Mouse (Mus musculus) MEL (cell line): ENCODE results near the gene Srsf1. TPM values are rescaled to one million over a fixed set of nuclear protein-coding genes. Genes with fewer than 3 reads are reported as not detected.

Experiments used
- DNase-seq: peaks from one replicate; pipeline ENCODE4 v3.0.0; 2011; ENCODE audit warnings: low read depth, low spot score
- H3K27ac ChIP-seq: 2 replicates; pipeline ENCODE4 v1.5.1; 2012; ENCODE audit warnings: low read depth, mild to moderate bottlenecking, control low read depth, low read length, moderate library complexity; ENCODE audit not compliant: control insufficient read depth
- H3K27me3 ChIP-seq, 2 experiments: fragments of 150-350 bp in 1 of 2; sonication (generic) in 1 of 2; 2 replicates each; pipeline ENCODE4 v1.6.1; 2012; ENCODE audit warnings: low read length in 2 of 2, mild to moderate bottlenecking in 2 of 2, improper control_type of control experiment in 1 of 2, moderate library complexity in 1 of 2; ENCODE audit not compliant: insufficient read depth in 2 of 2, control insufficient read depth in 1 of 2
- H3K36me3 ChIP-seq, 2 experiments: 2 replicates each; pipeline ENCODE4 v1.6.1; 2012 to 2014; ENCODE audit warnings: low read length in 2 of 2, improper control_type of control experiment in 1 of 2, inconsistent platforms in 1 of 2, mild to moderate bottlenecking in 1 of 2; ENCODE audit not compliant: insufficient read depth in 2 of 2, control insufficient read depth in 1 of 2
- H3K4me1 ChIP-seq, 2 experiments: fragments of 150-350 bp in 1 of 2; sonication (generic) in 1 of 2; 2 replicates each; pipeline ENCODE4 v1.6.1; 2012; ENCODE audit warnings: low read length in 2 of 2, improper control_type of control experiment in 1 of 2, mild to moderate bottlenecking in 1 of 2; ENCODE audit not compliant: insufficient read depth in 2 of 2, control insufficient read depth in 1 of 2
- H3K4me3 ChIP-seq, 2 experiments: fragments of 150-350 bp in 1 of 2; sonication (generic) in 1 of 2; 2 replicates each; pipeline ENCODE4 v1.5.1; 2012; ENCODE audit warnings: low read depth in 2 of 2, low read length in 2 of 2, mild to moderate bottlenecking in 2 of 2, moderate library complexity in 2 of 2, control low read depth in 1 of 2, improper control_type of control experiment in 1 of 2; ENCODE audit not compliant: control insufficient read depth in 1 of 2, insufficient read depth in 1 of 2
- H3K79me2 ChIP-seq: 2 replicates; pipeline ENCODE4 v1.6.1; 2012; ENCODE audit warnings: mild to moderate bottlenecking, low read length, moderate library complexity; ENCODE audit not compliant: control insufficient read depth, poor library complexity, insufficient read depth
- H3K9ac ChIP-seq: 2 replicates; pipeline ENCODE4 v1.6.1; 2012; ENCODE audit warnings: low read depth, mild to moderate bottlenecking, control low read depth, low read length, moderate library complexity; ENCODE audit not compliant: control insufficient read depth, poor library complexity, severe bottlenecking
- H3K9me3 ChIP-seq: fragments of 150-350 bp; sonication (generic); replicated peaks from 2 replicates; pipeline ENCODE4 v1.6.1; 2012; ENCODE audit warnings: mild to moderate bottlenecking, low read length, improper control_type of control experiment, moderate library complexity; ENCODE audit not compliant: insufficient read depth
- CHD1 ChIP-seq: IDR thresholded peaks from 2 replicates; pipeline ENCODE4 v1.6.1; 2012; ENCODE audit warnings: low read depth, mild to moderate bottlenecking, inconsistent platforms, low read length, improper control_type of control experiment
- E2F4 ChIP-seq: IDR thresholded peaks from 2 replicates; pipeline ENCODE4 v1.6.1; 2011; ENCODE audit warnings: low read depth, low read length, improper control_type of control experiment, borderline replicate concordance
- EP300 ChIP-seq, 2 experiments: IDR thresholded peaks; 2 replicates each; pipeline ENCODE4 v1.6.1; 2011; ENCODE audit warnings: improper control_type of control experiment in 2 of 2, low read length in 2 of 2, low read depth in 1 of 2, mild to moderate bottlenecking in 1 of 2
- ETS1 ChIP-seq: IDR thresholded peaks from 2 replicates; pipeline ENCODE4 v1.6.1; 2012; ENCODE audit warnings: low read depth, mild to moderate bottlenecking, inconsistent platforms, low read length, improper control_type of control experiment, moderate library complexity
- GABPA ChIP-seq: IDR thresholded peaks from 2 replicates; pipeline ENCODE4 v1.6.1; 2012; ENCODE audit warnings: low read depth, mild to moderate bottlenecking, inconsistent platforms, low read length, improper control_type of control experiment, moderate library complexity
- HCFC1 ChIP-seq: IDR thresholded peaks from 2 replicates; pipeline ENCODE4 v1.6.1; 2012; ENCODE audit warnings: low read depth, mild to moderate bottlenecking, inconsistent platforms, low read length, improper control_type of control experiment, moderate library complexity
- JUND ChIP-seq: IDR thresholded peaks from 2 replicates; pipeline ENCODE4 v1.6.1; 2011; ENCODE audit warnings: low read depth, mild to moderate bottlenecking, improper control_type of control experiment, low read length
- MAX ChIP-seq: IDR thresholded peaks from 2 replicates; pipeline ENCODE4 v1.6.1; 2011; ENCODE audit warnings: low read length, improper control_type of control experiment
- MXI1 ChIP-seq: IDR thresholded peaks from 2 replicates; pipeline ENCODE4 v1.6.1; 2011; ENCODE audit warnings: mild to moderate bottlenecking, low read depth, low read length, improper control_type of control experiment
- MYB ChIP-seq: IDR thresholded peaks from 2 replicates; pipeline ENCODE4 v1.6.1; 2011; ENCODE audit warnings: mild to moderate bottlenecking, low read depth, low read length, improper control_type of control experiment
- MYC ChIP-seq: IDR thresholded peaks from 2 replicates; pipeline ENCODE4 v1.6.1; 2011; ENCODE audit warnings: low read depth, mild to moderate bottlenecking, low read length, improper control_type of control experiment, moderate library complexity
- NELFE ChIP-seq: IDR thresholded peaks from 2 replicates; pipeline ENCODE4 v1.6.1; 2011; ENCODE audit warnings: low read depth, low read length, improper control_type of control experiment
- NRF1 ChIP-seq: IDR thresholded peaks from 2 replicates; pipeline ENCODE4 v1.6.1; 2014; ENCODE audit warnings: low read depth, mild to moderate bottlenecking, inconsistent platforms, low read length, improper control_type of control experiment, moderate library complexity; ENCODE audit not compliant: poor library complexity, insufficient read depth, severe bottlenecking
- POLR2A ChIP-seq, 2 experiments: IDR thresholded peaks; 2 replicates each; pipeline ENCODE4 v1.6.1; 2011 to 2012; ENCODE audit warnings: low read length in 2 of 2, mild to moderate bottlenecking in 2 of 2, control low read depth in 1 of 2, improper control_type of control experiment in 1 of 2, low read depth in 1 of 2, moderate library complexity in 1 of 2; ENCODE audit not compliant: control insufficient read depth in 1 of 2, insufficient read depth in 1 of 2, poor library complexity in 1 of 2
- POLR2AphosphoS2 ChIP-seq: IDR thresholded peaks from 2 replicates; pipeline ENCODE4 v1.6.1; 2011; ENCODE audit warnings: low read length, improper control_type of control experiment
- POLR2AphosphoS5 ChIP-seq: IDR thresholded peaks from 2 replicates; pipeline ENCODE4 v1.6.1; 2012; ENCODE audit warnings: low read depth, borderline replicate concordance, mild to moderate bottlenecking, inconsistent platforms, low read length, moderate library complexity, mixed read lengths
- RAD21 ChIP-seq: IDR thresholded peaks from 2 replicates; pipeline ENCODE4 v1.6.1; 2011; ENCODE audit warnings: mild to moderate bottlenecking, low read depth, low read length, improper control_type of control experiment
- RCOR1 ChIP-seq: IDR thresholded peaks from 2 replicates; pipeline ENCODE4 v1.6.1; 2012; ENCODE audit warnings: low read depth, mild to moderate bottlenecking, inconsistent platforms, low read length, improper control_type of control experiment
- SIN3A ChIP-seq: IDR thresholded peaks from 2 replicates; pipeline ENCODE4 v1.6.1; 2012; ENCODE audit warnings: low read length, improper control_type of control experiment, inconsistent platforms
- SMC3 ChIP-seq: IDR thresholded peaks from 2 replicates; pipeline ENCODE4 v1.6.1; 2011; ENCODE audit warnings: low read depth, low read length, improper control_type of control experiment
- TAL1 ChIP-seq: IDR thresholded peaks from 2 replicates; pipeline ENCODE4 v1.6.1; 2012; ENCODE audit warnings: mild to moderate bottlenecking, inconsistent platforms, low read length, moderate library complexity, mixed read lengths
- TBP ChIP-seq: IDR thresholded peaks from 2 replicates; pipeline ENCODE4 v1.8.0; 2011; ENCODE audit warnings: low read depth, low read length, improper control_type of control experiment
- UBTF ChIP-seq: IDR thresholded peaks from 2 replicates; pipeline ENCODE4 v1.6.1; 2012; ENCODE audit warnings: low read depth, mild to moderate bottlenecking, inconsistent platforms, low read length, improper control_type of control experiment, moderate library complexity, borderline replicate concordance; ENCODE audit not compliant: insufficient read depth
- USF1 ChIP-seq: IDR thresholded peaks from 2 replicates; pipeline ENCODE4 v1.6.1; 2014; ENCODE audit warnings: low read depth, mild to moderate bottlenecking, inconsistent platforms, low read length, improper control_type of control experiment, moderate library complexity
- ZKSCAN1 ChIP-seq: IDR thresholded peaks from 2 replicates; pipeline ENCODE4 v1.6.1; 2012; ENCODE audit warnings: low read depth, mild to moderate bottlenecking, inconsistent platforms, low read length, improper control_type of control experiment, moderate library complexity
- ZMIZ1 ChIP-seq: IDR thresholded peaks from 2 replicates; pipeline ENCODE4 v1.6.1; 2012; ENCODE audit warnings: low read depth, mild to moderate bottlenecking, inconsistent platforms, low read length, improper control_type of control experiment, moderate library complexity
- polyA plus RNA-seq, 2 experiments: library from polyadenylated mRNA; stranded (reverse) in 1 of 2; unstranded in 1 of 2; fragments of >175 nt in 1 of 2; fragments of >200 nt in 1 of 2; gene quantifications; 2 replicates each; pipeline versions ENCODE4 v1.2.1 to v1.2.4; 2012; ENCODE audit warnings: low replicate concordance in 2 of 2, low read depth in 1 of 2; ENCODE audit not compliant: insufficient read length in 2 of 2, insufficient read depth in 1 of 2, missing spikeins in 1 of 2
- total RNA-seq: library from RNA; depleted of rRNA; stranded (reverse); fragments of 300-350 nt; gene quantifications from 2 replicates; pipeline ENCODE4 v1.2.3, GENCODE M21; 2012

The Srsf1 gene
- total and polyA plus RNA-seq, 3 experiments = 421 to 596 (median 431) TPM

GRCm38 (mm10) chr11:88047871-88048531 is 828 bp downstream of the Srsf1 start (continued):
- no peak for TF ChIP-seq E2F4
- no peak; the same call in 1 of the 2 replicates for TF ChIP-seq USF1
- no peak for TF ChIP-seq RAD21

- Histone ChIP-seq H3K27ac (peak overlapping the region; percentile 91), H3K4me1 (peaks cover 5 to 16% of the 10 kb centered on the region in 2 experiments), H3K9me3 (no peaks in the 10 kb centered on the region), H3K27me3 (no peaks in the 10 kb centered on the region), H3K36me3 (peaks cover 34 to 39% of the 10 kb centered on the region in 2 experiments), H3K4me3 (peak overlapping the region; percentile 76 to 84), H3K79me2 (peaks cover 33% of the 10 kb centered on the region), H3K9ac (peak overlapping the region; percentile 97)
- TF ChIP-seq JUND (no peak), ETS1 (peak; percentile 64; the same call in 1 of the 2 replicates), GABPA (no peak), RCOR1 (no peak), POLR2AphosphoS2 (peak; percentile 31; the same call in 1 of the 2 replicates), MAX (peak; percentile 85), HCFC1 (peak; percentile 51; the same call in 1 of the 2 replicates), NRF1 (no peak), E2F4 (no peak), MXI1 (peak; percentile 94), MYB (no peak), ZKSCAN1 (no peak), EP300 (IDR thresholded peaks at IDR 0.05; ENCODE audit: low read depth in 1 of 2, low read length in 2 of 2) (no peak), TBP (0 out of 2 replicates have a peak, but pooled peaks have one; percentile 7), POLR2AphosphoS5 (no peak), NELFE (no peak), ZMIZ1 (peak; percentile 66; the same call in 1 of the 2 replicates), UBTF (no peak), CHD1 (no peak), SIN3A (peak; percentile 93), SMC3 (no peak), MYC (0 out of 2 replicates have a peak, but pooled peaks have one; percentile 49), USF1 (no peak), POLR2A (IDR thresholded peaks at IDR 0.05; ENCODE audit: control insufficient read depth in 1 of 2, insufficient read depth in 1 of 2, low read depth in 1 of 2, low read length in 2 of 2, poor library complexity in 1 of 2) (peak in 1 of 2 experiments; percentile 44; a peak in 2 of 4 replicates), TAL1 (no peak)
- DNase-seq = peak; percentile 81
Measured at GRCm38 (mm10) chr11:88048961-88049670, 1.9 kb downstream of the Srsf1 start.
